Mouse (Mus musculus) activated CD4-positive, CD25-positive, alpha-beta regulatory T cell (primary cell): ENCODE data around the gene Pkd2l1. TPM values are rescaled to one million over a fixed set of nuclear protein-coding genes. Genes with fewer than 3 reads are reported as not detected.

ENCODE experiments used
- polyA plus RNA-seq, 2 experiments: library from polyadenylated mRNA; unstranded; fragments of 100-300 nt; shearing (Covaris generic); gene quantifications; one replicate each; pipeline ENCODE4 v1.2.1; 2017

The Pkd2l1 gene
- under 1 TPM in 1 of 2 experiments, not detected in 1; 0.06 TPM for polyA plus RNA-seq

DNA sequence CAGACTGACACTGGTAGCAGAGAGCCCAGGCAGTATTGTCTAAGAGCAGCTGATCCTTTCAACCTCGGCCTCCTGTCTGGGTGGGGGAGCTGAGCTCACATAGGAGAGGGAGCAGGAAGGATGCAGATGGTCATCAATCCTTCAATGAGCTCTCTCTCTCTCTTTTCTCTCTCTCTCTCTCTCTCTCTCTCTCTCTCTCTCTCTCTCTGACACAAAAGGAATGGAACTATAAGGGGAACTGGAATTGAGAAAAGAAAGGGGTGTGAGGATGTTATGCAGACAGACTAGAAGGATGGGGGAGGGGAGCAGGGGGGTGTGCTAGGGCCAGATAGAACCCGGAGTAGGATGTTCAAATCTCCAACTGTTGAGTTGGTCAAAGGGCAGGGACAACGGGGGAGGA is at the start of gene Pkd2l1:
Pkd2l1 (minus strand) TSS at position 101 of the 400 bp plus-strand sequence.

DNA sequence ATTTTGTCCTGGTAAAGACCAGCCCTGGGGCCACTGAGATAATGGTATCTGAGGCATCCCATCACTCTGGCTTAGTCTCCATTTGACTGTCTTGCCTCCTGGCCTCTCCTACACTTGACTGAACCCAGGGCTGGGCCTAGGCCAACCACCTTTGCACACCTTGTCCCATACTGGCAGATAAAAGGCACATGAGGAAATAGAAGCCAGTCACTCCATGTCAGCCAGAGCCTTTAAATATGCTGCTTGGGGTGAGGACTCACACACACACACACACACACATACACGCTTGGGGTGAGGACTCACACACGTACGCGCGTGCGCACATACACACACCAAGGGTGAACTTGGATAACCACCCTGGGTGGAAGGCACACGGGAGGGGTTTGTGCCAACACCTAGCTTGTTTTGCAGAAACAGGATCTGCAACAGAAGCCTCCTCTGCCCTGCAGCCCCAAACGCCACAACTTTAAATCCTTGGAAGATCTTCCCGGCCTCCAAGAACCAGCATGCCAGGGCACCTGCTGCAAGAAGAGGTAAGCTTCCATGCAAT is 10.8 kb upstream of the Pkd2l1 start, which contains the start of gene Scd3:
Scd3 (plus strand) TSS at position 255 of the 550 bp plus-strand sequence.

DNA sequence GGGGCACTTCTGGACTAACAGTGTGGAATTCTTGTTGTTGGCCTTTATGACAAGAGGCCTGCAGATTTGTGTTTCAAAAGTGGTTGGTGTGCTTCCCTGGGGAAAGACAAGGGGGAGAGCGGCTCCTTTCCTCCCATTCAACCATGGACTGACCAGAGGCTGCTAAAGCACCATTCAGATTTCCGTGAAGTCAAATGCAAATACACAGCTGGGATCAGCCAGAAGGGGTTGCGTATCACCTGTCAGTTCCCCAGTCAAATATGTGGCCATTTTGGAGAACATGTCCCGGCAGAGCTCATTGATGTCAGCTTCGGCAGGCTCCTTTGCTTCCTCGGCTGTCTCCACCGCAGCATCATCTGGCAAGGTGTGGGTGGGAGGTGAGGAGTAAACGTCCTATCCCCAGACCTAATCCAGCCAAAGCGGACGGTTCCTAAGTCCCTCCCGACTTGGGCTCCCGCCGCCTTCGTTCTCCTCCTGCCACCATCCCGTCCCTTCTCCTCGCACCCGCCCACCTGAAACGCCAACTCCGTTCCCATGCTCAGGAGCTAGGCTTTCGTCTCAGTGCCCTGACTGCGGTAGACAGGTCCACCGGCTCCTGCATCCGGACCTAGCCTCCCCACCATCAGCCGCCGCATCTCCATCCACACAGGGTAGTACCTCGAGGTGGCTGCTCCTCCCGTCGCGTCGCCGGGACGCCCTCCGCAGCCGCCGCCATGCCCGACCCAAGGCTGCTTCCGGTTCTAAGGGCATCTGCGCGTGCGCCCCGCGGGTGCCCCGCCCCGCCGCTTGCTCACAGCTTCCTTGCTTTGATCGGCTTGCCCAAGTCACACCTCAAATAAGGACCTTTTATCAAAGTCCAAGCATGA is 46.3 kb downstream of the Pkd2l1 start, which contains the start of gene Bloc1s2:
Bloc1s2 (minus strand) TSS at position 745 of the 866 bp plus-strand sequence.

DNA sequence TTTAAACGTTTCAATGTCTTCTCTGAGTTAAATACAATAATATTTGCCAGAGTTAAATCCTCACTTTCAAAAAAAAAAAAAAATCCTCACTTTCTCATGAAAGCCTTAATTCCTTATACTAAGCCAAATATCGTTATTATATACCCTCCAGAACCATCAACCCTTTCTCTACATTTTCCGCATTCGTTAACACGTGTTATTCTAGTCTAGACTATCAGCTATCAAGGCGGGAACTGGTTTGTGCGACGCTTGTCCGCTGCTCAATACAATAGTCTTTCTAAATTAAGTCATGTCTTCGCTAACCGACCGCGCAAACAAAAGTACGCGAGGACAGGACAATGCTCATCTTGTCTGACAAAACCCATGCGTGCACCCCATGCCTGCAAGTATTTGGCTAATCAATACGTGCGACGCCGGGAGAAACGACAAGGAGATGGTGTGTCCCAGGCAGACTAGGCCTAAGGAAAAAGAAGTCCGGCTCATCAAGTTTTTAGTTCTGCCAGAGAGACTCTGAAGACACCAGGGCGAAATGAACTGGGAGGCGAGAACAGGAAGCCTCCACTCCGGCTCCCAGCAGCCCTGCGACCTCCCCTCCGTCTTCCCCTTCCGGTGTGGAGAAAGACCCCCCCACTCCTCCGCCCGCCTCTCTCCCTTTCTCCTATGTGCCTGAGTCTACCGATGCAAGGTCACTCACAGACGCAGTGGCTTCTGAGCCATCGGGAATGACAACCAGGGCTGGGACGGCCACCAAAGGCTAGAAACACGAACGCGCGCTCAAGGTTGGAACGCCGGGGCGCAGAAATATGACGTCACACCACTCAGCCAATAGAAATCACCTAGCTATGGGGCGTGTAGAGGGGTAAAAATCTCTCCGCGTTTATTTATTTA is 56.9 kb downstream of the Pkd2l1 start, which contains the start of gene Cwf19l1:
Cwf19l1 (minus strand) TSS at position 805 of the 888 bp plus-strand sequence.

DNA sequence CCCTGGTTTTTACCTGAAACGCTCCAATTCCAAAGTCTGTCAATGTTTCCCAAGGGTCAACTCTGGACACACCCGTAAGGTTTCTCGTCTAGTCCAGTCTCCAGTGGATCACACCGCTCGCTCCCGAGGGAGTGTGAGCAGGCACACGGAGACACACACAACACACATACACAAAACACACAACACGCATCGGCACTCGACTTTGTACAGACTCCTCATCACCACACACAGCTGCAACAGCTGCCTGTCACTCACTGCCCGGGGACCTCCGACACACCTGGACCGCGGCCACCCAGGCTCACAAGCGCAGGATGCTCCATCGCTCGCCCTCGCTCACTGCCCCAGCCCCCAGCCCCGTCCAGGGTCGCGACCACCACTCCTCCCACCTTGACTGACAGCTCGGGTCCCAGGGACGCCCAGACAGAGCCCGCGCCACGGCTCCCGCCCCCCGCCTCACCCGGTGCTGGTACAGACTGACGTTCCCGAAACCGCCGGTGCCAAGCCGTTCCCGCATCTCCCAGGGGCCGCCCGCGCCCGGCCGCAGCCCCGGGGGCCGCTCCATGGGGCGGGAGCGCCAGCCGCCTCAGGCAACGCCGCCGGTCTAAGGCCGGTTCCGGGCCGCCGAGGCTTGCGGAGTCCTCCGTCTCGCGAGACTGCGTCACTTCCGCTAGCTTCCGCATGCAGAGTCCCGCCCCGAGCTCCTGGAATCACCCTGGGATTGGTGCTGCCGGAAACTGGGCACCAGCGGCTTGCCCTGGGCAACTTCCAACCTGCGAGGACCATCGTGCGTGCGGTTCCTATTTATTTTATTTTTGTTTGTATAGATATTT is 85.2 kb downstream of the Pkd2l1 start, which contains the start of gene Chuk:
Chuk (minus strand) TSS at position 650 of the 830 bp plus-strand sequence.

Other genes with a start within 250 kb of the Pkd2l1 start
- not detected for gene Cpn1, start 205.9 kb downstream of the Pkd2l1 start, polyA plus RNA-seq
- under 1 TPM in 1 of 2 experiments, not detected in 1; 0.21 TPM for gene Cyp2c23, start 163.2 kb downstream of the Pkd2l1 start, polyA plus RNA-seq
- gene Erlin1, start 122.7 kb downstream of the Pkd2l1 start, polyA plus RNA-seq: 1 to 10 TPM; 2.9 to 8.7 TPM
- gene Chuk, start 85.0 kb downstream of the Pkd2l1 start, polyA plus RNA-seq: 10 to 100 TPM; 75.2 to 77.6 TPM
- gene Cwf19l1, start 56.6 kb downstream of the Pkd2l1 start, polyA plus RNA-seq: 10 to 100 TPM; 31.9 to 41.8 TPM
- 100 to 1,000 TPM; 111 to 113 TPM for gene Bloc1s2, start 46.0 kb downstream of the Pkd2l1 start, polyA plus RNA-seq
- under 1 TPM in 1 of 2 experiments, not detected in 1; 0.06 TPM for gene Scd3, start 10.8 kb upstream of the Pkd2l1 start, polyA plus RNA-seq
- gene Scd2, start 101.2 kb upstream of the Pkd2l1 start, polyA plus RNA-seq: 10 to 100 TPM; 36.7 to 37.9 TPM
- gene Scd4, start 140.7 kb upstream of the Pkd2l1 start, polyA plus RNA-seq: under 1 TPM in 1 of 2 experiments, not detected in 1; 0.69 TPM
- 1 to 10 TPM in 1 of 2 experiments, under 1 TPM in 1; 0.70 to 1.0 TPM for gene Scd1, start 215.4 kb upstream of the Pkd2l1 start, polyA plus RNA-seq